Mouse (Mus musculus) neural tube, embryonic 10.5 days (tissue): ENCODE measurements around the gene Tle4.

Experiments
- DNase-seq: peaks from one replicate; pipeline ENCODE4 v3.0.0-alpha.2; 2017; ENCODE audit warnings: low spot score; ENCODE audit errors: extremely low spot score

Tle4 gene

GRCm38 (mm10) chr19:14414957-14415356 is 182.9 kb downstream of the Tle4 start:
- DNase-seq: no peak

GRCm38 (mm10) chr19:14406603-14407002 is 191.2 kb downstream of the Tle4 start:
- no peak for DNase-seq
